In the genomic region with DNA sequence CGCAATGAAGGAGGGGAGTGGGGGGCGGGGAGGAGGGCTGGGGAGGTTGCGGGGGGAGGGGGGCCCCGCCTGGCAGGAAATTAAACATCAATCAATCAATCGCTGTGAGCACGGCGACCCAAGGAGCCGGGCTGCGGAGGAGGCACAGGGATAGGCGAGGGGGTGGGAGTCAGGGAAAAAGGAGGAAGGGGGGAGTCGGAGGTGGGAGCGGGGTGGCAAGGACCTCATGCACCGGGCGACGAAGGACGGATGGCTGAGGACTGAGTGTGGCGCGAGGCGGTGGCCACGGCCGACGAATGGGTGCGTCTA, we compare ENCODE assay signal across 8 mouse cellular contexts. TPM values are rescaled to one million over a fixed set of nuclear protein-coding genes. Genes with fewer than 3 reads are reported as not detected.
A peak's percentile ranks its signal among the peaks of the same experiment; 100 is the strongest.
DNase-seq lines count a peak whose midpoint lies in the region; ATAC-seq lines count a peak whose summit lies in the region.

No protein-coding gene starts in this region.

- peaks cover 27% of the 10 kb centered on the region for H3K4me1 ChIP-seq in kidney, embryonic 16.5 days (ENCODE audit: insufficient read depth, low read length)
- H3K4me1 ChIP-seq in embryonic facial prominence, embryonic 10.5 days, result peaks cover 50% of the 10 kb centered on the region
- peaks cover 50% of the 10 kb centered on the region for H3K4me1 ChIP-seq in hindbrain, embryonic 15.5 days (replicated peaks)
- peaks cover 47% of the 10 kb centered on the region for H3K4me1 ChIP-seq in midbrain, embryonic 15.5 days

- peak overlapping the region; percentile 83 for H3K9ac ChIP-seq in kidney, embryonic 16.5 days (replicated peaks; ENCODE audit: low read length)
- peak overlapping the region; percentile 39 for H3K9ac ChIP-seq in hindbrain, embryonic 15.5 days
- H3K9ac ChIP-seq in midbrain, embryonic 15.5 days, result peak overlapping the region; percentile 49

- no peak for DNase-seq in kidney, postnatal 14 days
- DNase-seq in embryonic facial prominence, embryonic 10.5 days (ENCODE audit: low spot score), result peak; percentile 82
- DNase-seq in layer of hippocampus, postnatal 25 days (ENCODE audit: extremely low spot score in 1 of 2, low spot score in 1 of 2), result no peak
- no peak for DNase-seq in urinary bladder, postnatal 10 days (ENCODE audit: low spot score)
- DNase-seq in urinary bladder, postnatal 4 days (ENCODE audit: low spot score in 2 of 2), result no peak

- H3K9me3 ChIP-seq in kidney, embryonic 16.5 days (ENCODE audit: low read length), result no peaks in the 10 kb centered on the region
- no peaks in the 10 kb centered on the region for H3K9me3 ChIP-seq in embryonic facial prominence, embryonic 10.5 days
- no peaks in the 10 kb centered on the region for H3K9me3 ChIP-seq in hindbrain, embryonic 15.5 days
- no peaks in the 10 kb centered on the region for H3K9me3 ChIP-seq in midbrain, embryonic 15.5 days

- H3K27ac ChIP-seq in kidney, embryonic 16.5 days (ENCODE audit: low read length), result peak overlapping the region; percentile 81; the same call in 1 of the 2 replicates
- H3K27ac ChIP-seq in embryonic facial prominence, embryonic 10.5 days (replicated peaks), result peak overlapping the region; percentile 98
- peak overlapping the region; percentile 73 for H3K27ac ChIP-seq in hindbrain, embryonic 15.5 days (replicated peaks)
- H3K27ac ChIP-seq in midbrain, embryonic 15.5 days, result peak overlapping the region; percentile 58; the same call in 1 of the 2 replicates

- 1% methylated on average over 16 of the region's 23 CpGs for WGBS in kidney, embryonic 16.5 days
- WGBS in embryonic facial prominence, embryonic 10.5 days, result under 1% methylated on average over 23 of the region's 23 CpGs
- WGBS in hindbrain, embryonic 15.5 days, result under 1% methylated on average over 23 of the region's 23 CpGs
- under 1% methylated on average over 23 of the region's 23 CpGs for WGBS in midbrain, embryonic 15.5 days

- ATAC-seq in kidney, embryonic 16.5 days (ENCODE audit: low FRiP score, low TSS enrichment), result no peak; the same call in 1 of the 2 replicates
- ATAC-seq in hindbrain, embryonic 15.5 days (ENCODE audit: low FRiP score, low read depth), result peak; percentile 59
- ATAC-seq in midbrain, embryonic 15.5 days (replicated peaks), result no peak; the same call in 1 of the 2 replicates

- H3K4me3 ChIP-seq in kidney, embryonic 16.5 days (ENCODE audit: low read length), result peak overlapping the region; percentile 76
- H3K4me3 ChIP-seq in embryonic facial prominence, embryonic 10.5 days, result peak overlapping the region; percentile 82
- H3K4me3 ChIP-seq in hindbrain, embryonic 15.5 days, result peak overlapping the region; percentile 74
- peak overlapping the region; percentile 67 for H3K4me3 ChIP-seq in midbrain, embryonic 15.5 days

- peak overlapping the region; percentile 98 for H3K4me2 ChIP-seq in kidney, embryonic 16.5 days (replicated peaks; ENCODE audit: low read depth, low read length)
- H3K4me2 ChIP-seq in hindbrain, embryonic 15.5 days, result peak overlapping the region; percentile 100
- peak overlapping the region; percentile 100 for H3K4me2 ChIP-seq in midbrain, embryonic 15.5 days

- H3K27me3 ChIP-seq in kidney, embryonic 16.5 days (ENCODE audit: insufficient read depth, low read length), result peaks cover 55% of the 10 kb centered on the region
- H3K27me3 ChIP-seq in embryonic facial prominence, embryonic 10.5 days (replicated peaks; ENCODE audit: low read depth, poor library complexity, severe bottlenecking), result peaks cover 66% of the 10 kb centered on the region
- peaks cover 51% of the 10 kb centered on the region for H3K27me3 ChIP-seq in hindbrain, embryonic 15.5 days
- peaks cover 50% of the 10 kb centered on the region for H3K27me3 ChIP-seq in midbrain, embryonic 15.5 days (replicated peaks)

- no peaks in the 10 kb centered on the region for H3K36me3 ChIP-seq in kidney, embryonic 16.5 days (ENCODE audit: insufficient read depth, low read length)
- H3K36me3 ChIP-seq in embryonic facial prominence, embryonic 10.5 days (replicated peaks), result no peaks in the 10 kb centered on the region
- no peaks in the 10 kb centered on the region for H3K36me3 ChIP-seq in hindbrain, embryonic 15.5 days
- H3K36me3 ChIP-seq in midbrain, embryonic 15.5 days (replicated peaks), result no peaks in the 10 kb centered on the region

RNA-seq across cellular contexts. Expression of a gene that starts 6.6 kb away (rescaled TPM):
- polyA plus RNA-seq in kidney, embryonic 16.5 days (2015; fragmentation: Nextera tagmentation; extraction: Ambion mirVana), result 1.6 and 2.6 TPM in 2 replicates
- 9.0 and 11.3 TPM in 2 replicates for polyA plus RNA-seq in embryonic facial prominence, embryonic 10.5 days (2016; fragmentation: Nextera tagmentation; extraction: Ambion mirVana)
- polyA plus RNA-seq in hindbrain, embryonic 15.5 days (2015; fragmentation: Nextera tagmentation; extraction: Ambion mirVana), result 0.83 and 1.8 TPM in 2 replicates
- 0.80 and 1.2 TPM in 2 replicates for polyA plus RNA-seq in midbrain, embryonic 15.5 days (2015; fragmentation: Nextera tagmentation; extraction: Ambion mirVana)
- 10 to 100 TPM; 14.9 to 17.4 TPM for total RNA-seq in layer of hippocampus, postnatal 25 days (2021)
